Mouse (Mus musculus) cerebellum, adult 18-20 months (tissue): ENCODE results near the gene Exoc6.

Experiments used
- DNase-seq, 2 experiments: peaks; one replicate each; pipeline ENCODE4 v3.0.0; 2021

Exoc6 gene

GRCm38 (mm10) chr19:37585210-37585609 lies 35.0 kb downstream of the Exoc6 start:
- no peak for DNase-seq

DNA sequence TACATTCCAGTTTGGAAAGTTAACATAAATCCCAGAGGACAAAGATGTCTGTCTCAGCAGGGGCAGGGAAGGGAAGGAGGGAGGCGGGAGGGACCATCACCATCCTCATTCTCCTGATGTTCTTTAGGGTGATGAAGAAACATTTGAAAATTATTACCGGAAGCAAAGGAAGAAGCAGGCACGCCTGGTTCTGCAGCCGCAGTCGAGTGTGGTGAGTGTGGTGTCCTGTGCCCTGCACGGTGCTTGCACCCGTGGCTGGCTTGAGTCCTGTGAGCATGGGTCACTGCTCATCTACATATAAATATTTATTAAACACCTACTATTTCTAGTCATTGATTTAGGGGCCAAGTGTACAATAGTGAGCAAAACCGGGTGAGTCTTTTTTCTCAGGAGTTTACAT lies 35.5 kb downstream of the Exoc6 start:
- no peak for DNase-seq

GRCm38 (mm10) chr19:37590544-37590943 lies 40.3 kb downstream of the Exoc6 start:
- DNase-seq, result no peak

- DNase-seq, result peak; percentile 19 to 21
These were observed 52.0 kb downstream of the Exoc6 start for GRCm38 (mm10) chr19:37601968-37602848.

DNA sequence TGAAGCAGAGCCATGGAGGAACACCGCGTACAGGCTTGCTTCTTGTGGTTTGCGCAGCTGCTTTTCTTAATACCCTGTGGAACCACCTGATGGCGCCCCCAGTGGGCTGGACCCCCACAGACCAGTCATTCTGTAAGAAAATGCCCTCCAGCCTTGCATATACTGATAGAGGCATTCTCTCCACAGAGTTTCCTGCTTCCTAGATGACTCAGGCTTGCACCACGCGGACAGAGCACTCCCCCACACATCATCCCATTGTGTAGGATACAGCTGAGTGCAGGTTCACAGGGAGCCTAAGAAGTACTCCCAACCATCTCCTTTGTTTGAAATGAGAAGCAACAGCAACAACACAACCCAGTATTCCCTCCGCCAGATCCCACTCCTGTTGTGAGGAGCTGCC lies 59.8 kb downstream of the Exoc6 start:
- DNase-seq, result no peak

DNA sequence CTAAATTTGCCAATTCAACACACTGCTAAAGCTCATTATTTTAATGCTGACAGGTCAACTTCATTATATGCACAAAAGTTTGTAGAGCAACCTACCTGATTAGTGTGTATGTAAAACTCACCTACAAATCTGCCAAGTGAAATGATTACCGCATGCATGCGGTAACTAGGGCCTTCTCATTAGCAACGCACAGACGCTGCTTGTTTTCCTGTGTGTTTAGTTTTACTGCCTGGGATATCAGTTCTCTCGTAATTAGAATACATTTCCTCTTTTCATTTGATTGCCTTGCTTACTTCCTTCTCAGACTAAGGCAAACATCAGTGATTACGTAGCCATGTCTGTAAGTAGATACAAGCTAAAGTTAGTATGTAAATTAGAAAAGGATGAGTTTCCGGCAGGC lies 62.7 kb downstream of the Exoc6 start:
- no peak for DNase-seq

GRCm38 (mm10) chr19:37615039-37615630 lies 64.9 kb downstream of the Exoc6 start:
- no peak for DNase-seq

GRCm38 (mm10) chr19:37647994-37648393 lies 97.8 kb downstream of the Exoc6 start:
- DNase-seq, result no peak

DNA sequence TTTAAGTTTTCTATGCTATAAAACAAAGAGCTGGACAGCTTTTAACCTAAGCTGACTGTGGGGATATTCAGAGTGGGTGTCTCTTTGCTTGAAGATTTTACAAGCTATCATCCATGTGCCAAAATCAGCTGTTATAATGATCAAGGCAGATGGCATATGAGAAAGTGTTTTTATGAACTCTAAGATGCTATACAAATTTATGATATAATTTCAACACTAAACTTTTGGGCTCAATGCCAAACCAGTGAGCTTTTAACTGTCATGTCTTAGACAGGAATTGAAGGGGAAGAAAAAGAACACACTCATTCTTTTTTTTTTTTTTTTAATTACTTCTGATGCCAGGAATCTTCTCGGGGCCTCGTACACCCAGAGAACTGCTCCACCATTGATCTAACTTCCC lies 100.3 kb downstream of the Exoc6 start:
- DNase-seq, result no peak

DNA sequence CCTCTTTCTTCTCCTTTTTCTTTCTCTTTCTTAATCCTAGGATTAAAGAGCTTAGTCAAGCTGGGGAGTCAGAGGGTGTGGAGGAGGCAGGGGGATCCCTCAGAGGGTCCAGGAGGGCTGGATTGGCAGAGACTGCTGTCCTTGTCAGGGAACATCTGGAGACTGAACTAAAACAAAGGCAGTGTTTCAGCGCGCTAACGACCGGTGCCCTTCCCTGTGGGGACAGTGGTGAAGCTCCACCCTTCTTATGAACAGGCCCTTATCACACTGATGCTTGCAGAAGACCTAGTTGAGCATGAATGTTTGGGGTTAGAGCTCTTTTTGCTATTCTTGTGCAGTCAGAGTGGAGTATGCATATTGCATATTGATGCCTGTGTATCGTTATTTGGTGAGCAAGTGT lies 103.8 kb downstream of the Exoc6 start:
- no peak for DNase-seq

DNA sequence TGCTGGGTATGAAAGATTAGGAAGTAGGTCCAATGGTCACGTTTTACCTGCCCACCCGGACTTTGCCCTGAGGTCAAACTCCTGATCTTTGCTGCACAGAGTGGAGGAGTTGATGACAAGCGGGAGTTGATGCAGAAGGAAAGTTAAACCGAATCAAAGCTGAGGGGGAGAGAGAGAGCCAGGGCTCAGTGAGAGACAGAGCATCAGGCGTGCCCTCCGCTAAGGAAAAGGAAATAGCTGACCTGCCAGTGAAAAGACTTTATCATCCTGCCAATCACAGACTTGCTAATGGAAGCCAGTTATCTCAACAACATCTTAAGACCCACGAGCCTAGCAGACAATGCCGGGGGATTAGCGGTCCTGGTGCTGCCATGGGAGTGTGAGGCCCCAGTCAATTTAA lies 106.2 kb downstream of the Exoc6 start:
- no peak for DNase-seq

DNA sequence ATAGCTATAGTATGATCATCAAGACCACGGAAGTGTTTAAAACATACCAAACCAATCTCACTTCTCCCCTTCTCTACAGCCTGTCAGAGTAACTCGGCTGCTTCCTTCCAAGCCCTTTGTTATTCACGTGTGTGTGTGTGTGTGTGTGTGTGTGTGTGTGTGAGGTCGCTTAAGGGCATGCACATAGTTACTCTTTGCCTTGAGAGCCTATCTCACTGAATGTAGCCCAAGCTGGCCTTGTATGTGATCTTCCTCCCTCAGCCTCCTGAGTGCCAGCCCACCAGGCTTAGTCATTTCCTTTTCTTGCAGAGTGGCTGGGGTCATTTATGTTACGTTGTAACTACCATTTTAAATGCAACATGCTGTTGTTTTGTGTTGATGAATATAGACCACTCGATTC lies 115.0 kb downstream of the Exoc6 start:
- DNase-seq, result no peak

DNA sequence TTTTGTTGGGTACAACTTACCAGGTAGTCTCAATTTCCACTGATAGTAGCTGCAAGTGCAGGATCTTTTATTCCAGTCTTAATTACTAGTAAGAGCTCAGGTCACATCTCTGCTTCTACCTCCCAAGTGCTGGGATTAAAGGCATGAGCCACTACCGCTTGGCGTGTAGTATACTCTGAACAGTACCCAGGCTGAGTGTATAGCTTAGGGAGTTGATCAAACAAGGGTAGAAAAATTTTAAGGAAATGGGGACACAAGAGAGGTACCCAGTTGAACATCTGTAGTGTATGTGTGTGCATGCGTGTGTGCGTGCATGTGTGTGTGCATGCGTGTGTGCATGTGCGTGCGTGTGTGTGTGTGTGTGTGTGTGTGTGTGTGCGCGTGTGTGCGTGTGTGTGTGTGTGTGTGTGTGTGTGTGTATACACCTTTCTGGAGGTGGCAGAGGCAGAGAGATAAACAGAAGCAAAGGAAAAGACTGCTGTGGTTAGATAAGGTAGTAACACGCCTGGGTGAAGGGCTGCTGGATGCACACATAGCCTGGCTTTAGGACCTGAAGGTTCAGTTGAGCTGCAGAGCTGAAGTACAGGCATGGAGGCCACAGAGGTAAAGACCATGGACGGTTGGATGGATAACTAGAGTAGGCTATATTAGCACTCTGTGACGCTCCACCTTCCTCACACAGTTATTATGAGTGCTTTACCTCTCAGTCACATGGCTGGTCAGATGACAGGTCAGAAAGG lies 117.8 kb downstream of the Exoc6 start:
- no peak for DNase-seq

GRCm38 (mm10) chr19:37668657-37669056 lies 118.4 kb downstream of the Exoc6 start:
- no peak for DNase-seq

DNA sequence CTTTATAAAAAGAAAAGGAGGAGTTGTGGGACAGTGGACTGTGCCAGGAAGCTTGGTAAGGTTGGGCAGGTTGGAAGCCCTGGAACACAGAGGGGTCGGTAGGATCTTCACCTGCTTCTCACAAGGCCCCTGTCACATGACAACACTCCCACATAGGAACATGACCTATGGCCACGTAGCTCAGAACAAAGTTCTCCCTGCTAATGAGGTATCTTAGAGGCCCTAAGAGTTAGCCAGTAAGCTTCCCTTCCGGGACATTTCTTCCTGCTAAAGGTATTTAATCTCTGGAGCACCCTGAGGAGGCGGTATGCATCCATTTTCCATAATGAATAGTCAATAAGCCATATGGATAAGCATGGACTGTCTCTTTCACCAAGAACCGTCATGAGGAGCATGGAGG lies 119.3 kb downstream of the Exoc6 start:
- DNase-seq, result no peak

- DNase-seq, result no peak
These were observed 123.2 kb downstream of the Exoc6 start for GRCm38 (mm10) chr19:37673393-37673792.

GRCm38 (mm10) chr19:37685281-37685680 lies 135.1 kb downstream of the Exoc6 start, which contains the start of gene Cyp26c1:
TSS of gene Cyp26c1 (plus strand) at chr19:37685581.
- no peak for DNase-seq

DNA sequence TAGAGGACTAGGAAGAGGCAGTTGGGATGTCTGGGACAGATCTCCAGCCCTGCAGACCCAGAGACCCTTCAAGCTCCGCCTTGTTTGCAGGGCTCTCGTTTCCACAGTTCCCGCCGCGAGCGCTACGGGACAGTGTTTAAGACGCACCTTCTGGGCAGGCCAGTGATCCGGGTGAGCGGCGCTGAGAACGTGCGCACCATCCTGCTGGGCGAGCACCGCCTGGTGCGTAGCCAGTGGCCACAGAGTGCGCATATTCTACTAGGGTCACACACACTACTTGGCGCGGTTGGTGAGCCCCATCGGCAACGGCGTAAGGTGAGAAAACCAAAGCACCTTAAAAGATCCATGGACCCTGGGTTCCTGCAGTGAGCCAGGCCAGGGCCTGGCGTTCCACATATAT lies 136.1 kb downstream of the Exoc6 start:
- no peak for DNase-seq

DNA sequence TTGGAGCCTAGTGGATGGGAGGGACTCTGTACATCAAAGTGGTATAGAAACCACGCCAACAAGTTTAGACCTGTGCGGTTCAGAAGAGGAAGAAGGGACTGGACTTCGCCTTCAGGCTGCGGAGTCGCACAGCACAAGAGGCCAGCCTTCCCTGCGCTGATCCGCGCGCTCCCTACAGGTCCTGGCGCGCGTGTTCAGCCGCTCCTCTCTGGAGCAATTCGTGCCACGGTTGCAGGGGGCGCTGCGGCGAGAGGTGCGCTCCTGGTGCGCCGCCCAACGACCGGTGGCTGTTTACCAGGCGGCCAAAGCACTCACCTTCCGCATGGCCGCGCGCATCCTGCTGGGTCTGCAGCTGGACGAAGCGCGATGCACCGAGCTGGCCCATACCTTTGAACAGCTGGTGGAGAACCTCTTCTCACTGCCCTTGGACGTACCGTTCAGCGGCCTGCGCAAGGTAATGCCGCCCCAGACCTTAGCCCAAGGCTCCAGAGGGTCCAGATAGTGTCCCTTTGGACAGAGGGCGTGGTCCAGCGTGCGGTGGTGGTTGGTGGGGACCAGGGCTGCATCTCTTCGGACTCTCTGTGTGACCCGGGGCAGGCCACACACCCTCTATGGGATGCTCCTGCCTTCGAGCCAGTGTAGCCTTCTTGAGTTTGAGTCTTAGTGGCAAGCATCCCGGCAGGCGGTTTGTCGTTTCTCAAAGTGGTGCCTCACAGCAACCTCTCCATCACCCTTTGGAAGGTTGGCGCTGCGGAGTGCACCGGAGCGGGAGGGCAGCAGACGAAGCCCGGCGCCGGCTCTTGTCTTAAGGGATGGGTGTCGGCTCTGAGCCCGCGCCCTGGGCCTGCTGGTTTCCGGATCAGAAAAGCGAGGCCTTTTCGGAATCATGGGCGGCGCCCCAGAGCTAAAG lies 137.0 kb downstream of the Exoc6 start:
- no peak for DNase-seq

GRCm38 (mm10) chr19:37689478-37689877 lies 139.3 kb downstream of the Exoc6 start:
- no peak for DNase-seq

GRCm38 (mm10) chr19:37690716-37691115 lies 140.5 kb downstream of the Exoc6 start:
- no peak for DNase-seq

DNA sequence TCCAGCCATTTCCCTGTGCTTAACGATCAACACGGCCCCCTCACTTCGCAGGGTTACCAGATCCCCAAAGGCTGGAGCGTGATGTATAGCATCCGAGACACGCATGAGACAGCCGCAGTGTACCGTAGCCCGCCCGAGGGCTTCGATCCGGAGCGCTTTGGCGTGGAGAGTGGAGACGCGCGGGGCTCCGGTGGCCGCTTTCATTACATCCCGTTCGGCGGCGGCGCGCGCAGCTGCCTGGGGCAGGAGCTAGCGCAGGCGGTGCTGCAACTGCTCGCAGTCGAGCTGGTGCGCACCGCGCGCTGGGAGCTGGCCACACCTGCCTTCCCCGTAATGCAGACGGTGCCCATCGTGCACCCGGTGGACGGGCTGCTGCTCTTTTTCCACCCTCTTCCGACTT lies 142.7 kb downstream of the Exoc6 start:
- no peak for DNase-seq

- DNase-seq, result no peak
These were observed 144.9 kb downstream of the Exoc6 start for GRCm38 (mm10) chr19:37695146-37695545.
